Mouse (Mus musculus) erythroblast, embryonic 14.5 days (primary cell): Measurements from ENCODE around the gene Arpc2. TPM values are rescaled to one million over a fixed set of nuclear protein-coding genes. Genes with fewer than 3 reads are reported as not detected.

Experiments
- H3K27me3 ChIP-seq: 2 replicates; pipeline ENCODE4 v1.6.1; 2012; ENCODE audit warnings: inconsistent platforms; ENCODE audit not compliant: control insufficient read depth
- H3K36me3 ChIP-seq: 2 replicates; pipeline ENCODE4 v1.6.1; 2012; ENCODE audit warnings: mild to moderate bottlenecking, inconsistent platforms; ENCODE audit not compliant: control insufficient read depth
- H3K4me1 ChIP-seq: 2 replicates; pipeline ENCODE4 v1.6.1; 2012; ENCODE audit warnings: inconsistent platforms; ENCODE audit not compliant: control insufficient read depth
- H3K4me3 ChIP-seq: replicated peaks from 2 replicates; pipeline ENCODE3; 2012; ENCODE audit warnings: moderate library complexity, mild to moderate bottlenecking, inconsistent platforms
- H3K9me3 ChIP-seq: 2 replicates; pipeline ENCODE4 v1.6.1; 2012; ENCODE audit warnings: low read length, inconsistent platforms, mixed read lengths; ENCODE audit not compliant: control insufficient read depth
- GATA1 ChIP-seq: IDR thresholded peaks from 2 replicates; pipeline ENCODE4 v1.6.1; 2012; ENCODE audit warnings: low read length, inconsistent platforms, mixed read lengths
- TAL1 ChIP-seq: IDR thresholded peaks from 3 replicates; pipeline ENCODE4 v1.6.1; 2012; ENCODE audit warnings: low read length, inconsistent platforms, mixed read lengths
- polyA plus RNA-seq: library from polyadenylated mRNA; stranded (reverse); fragments of >175 nt; gene quantifications from 2 replicates; pipeline ENCODE4 v1.2.3, GENCODE M21; 2012

Gene Arpc2
- polyA plus RNA-seq = 6.5 and 7.8 TPM in 2 replicates

GRCm38 (mm10) chr1:74235938-74236589 is at the start of gene Arpc2:
TSS of gene Arpc2 (plus strand) at chr1:74236084.
- H3K4me1 ChIP-seq = peaks cover 58% of the 10 kb centered on the region
- peaks cover 8% of the 10 kb centered on the region for H3K36me3 ChIP-seq
- TF ChIP-seq TAL1 (no peak), GATA1 (no peak)
- no peaks in the 10 kb centered on the region for H3K9me3 ChIP-seq
- peak within 1 kb of the TSS; percentile 99 for H3K4me3 ChIP-seq
- no peaks in the 10 kb centered on the region for H3K27me3 ChIP-seq

DNA sequence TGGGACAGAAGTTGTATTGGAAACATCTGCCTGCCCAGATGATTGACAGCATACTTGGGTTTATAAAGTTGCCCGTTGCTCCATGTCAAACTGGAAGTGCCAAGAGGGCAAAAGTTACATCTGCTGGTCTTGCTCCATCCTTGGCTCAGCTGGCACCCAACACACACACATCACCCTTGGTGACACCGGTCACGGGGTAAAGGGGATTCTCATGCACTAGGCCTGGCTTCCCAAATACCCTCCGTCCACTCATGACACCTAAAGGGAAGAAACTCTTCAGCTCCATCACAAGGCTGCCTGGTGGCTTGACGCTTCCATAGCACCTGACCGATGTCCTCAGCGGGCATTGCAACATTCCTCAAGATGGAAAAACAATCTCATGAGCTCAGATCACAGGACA is 45.4 kb upstream of the Arpc2 start:
- Histone ChIP-seq H3K36me3 (no peaks in the 10 kb centered on the region), H3K27me3 (no peaks in the 10 kb centered on the region), H3K4me3 (no peak overlapping the region), H3K9me3 (no peaks in the 10 kb centered on the region), H3K4me1 (no peaks in the 10 kb centered on the region)
- no peak for TF ChIP-seq TAL1
- TF ChIP-seq GATA1 = no peak

DNA sequence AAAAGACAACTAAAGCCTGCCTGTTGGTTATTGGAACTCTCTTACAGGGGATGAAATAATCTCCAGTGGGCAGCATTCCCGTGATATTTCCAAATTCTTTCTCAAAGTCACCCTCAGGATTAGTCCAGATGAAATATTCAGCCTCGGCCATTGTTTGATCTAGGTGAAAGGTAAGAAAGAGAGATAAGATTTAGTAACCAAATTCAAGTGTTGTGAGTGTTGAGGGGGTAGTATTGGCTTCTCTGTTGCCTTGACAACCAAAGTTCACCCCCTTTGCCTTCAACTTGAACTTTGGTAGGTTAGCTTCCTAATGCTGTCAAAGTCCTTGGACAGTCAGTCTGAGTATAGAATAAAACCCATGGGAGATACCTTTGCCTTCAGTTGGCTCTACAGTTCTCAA is 43.2 kb upstream of the Arpc2 start:
- TF ChIP-seq TAL1 (no peak), GATA1 (no peak)
- H3K36me3 ChIP-seq = no peaks in the 10 kb centered on the region
- no peaks in the 10 kb centered on the region; the same call in 1 of the 2 replicates for H3K4me1 ChIP-seq
- H3K9me3 ChIP-seq = no peaks in the 10 kb centered on the region
- H3K4me3 ChIP-seq = no peak overlapping the region
- H3K27me3 ChIP-seq = peaks cover 1% of the 10 kb centered on the region; the same call in 1 of the 2 replicates

DNA sequence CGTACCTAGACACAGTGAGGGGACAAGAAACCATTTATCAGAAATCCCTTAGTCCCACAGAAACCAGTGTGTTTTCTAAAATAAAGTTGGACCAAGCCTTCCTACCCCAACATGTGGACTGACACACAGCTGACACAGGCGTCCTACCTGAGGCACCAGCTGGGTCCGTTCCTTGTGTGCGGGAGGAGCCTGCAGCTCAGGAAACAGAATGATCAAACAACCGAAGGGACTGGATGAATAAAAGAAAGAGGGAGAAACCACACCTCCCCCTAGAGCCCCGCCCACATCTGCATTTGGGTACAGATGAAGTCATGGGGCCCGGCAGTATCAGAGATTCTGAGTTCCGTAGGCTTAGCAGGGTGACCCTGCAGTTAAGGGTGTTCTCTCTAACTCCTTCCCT is 41.4 kb upstream of the Arpc2 start, which contains the start of gene Cxcr1:
Gene Cxcr1, minus strand, starts transcription at position 187 of the 400 bp plus-strand sequence.
- Histone ChIP-seq H3K4me3 (no peak within 1 kb of the TSS), H3K9me3 (no peaks in the 10 kb centered on the region), H3K27me3 (peaks cover 3% of the 10 kb centered on the region; the same call in 1 of the 2 replicates), H3K4me1 (no peaks in the 10 kb centered on the region; the same call in 1 of the 2 replicates), H3K36me3 (no peaks in the 10 kb centered on the region)
- TF ChIP-seq TAL1 (no peak), GATA1 (no peak)

DNA sequence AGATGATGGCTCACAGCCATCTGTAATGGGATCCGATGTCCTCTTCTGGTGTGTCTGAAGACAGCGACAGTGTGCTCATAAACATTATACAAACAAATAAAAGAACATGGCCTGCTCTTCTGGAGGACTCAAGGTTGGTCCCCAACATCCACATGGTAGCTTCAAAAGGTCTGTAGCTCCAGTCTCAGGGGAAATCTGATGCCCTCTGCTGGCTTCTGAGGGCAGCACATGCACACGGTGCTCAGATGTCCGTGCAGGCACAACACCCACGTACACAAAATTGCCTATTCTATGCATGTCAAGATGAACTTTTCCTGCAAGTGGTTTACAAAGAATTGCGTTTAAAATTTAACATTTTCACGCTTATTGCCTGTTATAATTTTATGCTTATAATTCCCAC is 39.9 kb upstream of the Arpc2 start:
- TF ChIP-seq GATA1 (no peak), TAL1 (no peak)
- H3K27me3 ChIP-seq = peaks cover 3% of the 10 kb centered on the region; the same call in 1 of the 2 replicates
- no peak overlapping the region for H3K4me3 ChIP-seq
- H3K9me3 ChIP-seq = no peaks in the 10 kb centered on the region
- no peaks in the 10 kb centered on the region; the same call in 1 of the 2 replicates for H3K4me1 ChIP-seq
- no peaks in the 10 kb centered on the region for H3K36me3 ChIP-seq

DNA sequence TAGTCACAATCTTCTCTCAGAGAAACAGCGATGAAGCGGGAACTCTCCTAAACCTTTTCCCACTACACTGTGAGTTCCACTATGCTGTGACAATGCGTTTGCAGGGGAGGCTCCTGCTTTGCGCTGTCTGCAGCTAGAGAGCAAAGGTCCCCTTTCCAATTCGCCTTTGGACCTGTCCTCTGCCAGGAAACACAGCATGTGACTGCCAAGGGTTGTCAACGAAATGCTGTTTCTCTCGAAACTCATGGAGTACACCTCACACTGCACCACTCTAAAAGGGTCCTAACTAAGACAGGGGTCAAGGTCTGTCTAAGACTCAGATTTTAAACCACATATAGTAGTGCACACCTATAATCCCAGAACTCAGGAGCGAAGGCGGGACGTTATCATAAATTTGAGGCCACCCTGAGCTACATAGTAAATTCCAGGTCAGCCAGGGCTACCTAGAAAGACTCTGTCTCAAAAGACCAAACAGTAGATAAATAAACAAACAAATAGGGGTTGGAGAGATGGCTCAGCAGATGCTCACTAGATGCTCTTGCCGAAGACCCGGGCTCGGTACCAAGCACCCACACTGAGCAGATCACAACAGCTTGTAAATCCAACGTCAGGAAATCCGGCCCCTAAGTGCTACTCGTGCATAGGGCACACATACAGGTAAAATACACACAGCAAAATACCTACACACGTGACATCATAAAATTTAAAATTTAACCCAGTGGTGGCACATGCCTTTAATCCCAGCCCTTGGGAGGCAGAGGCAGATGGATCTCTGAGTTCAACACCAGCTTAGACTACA is 39.1 kb upstream of the Arpc2 start:
- no peak overlapping the region for H3K4me3 ChIP-seq
- H3K9me3 ChIP-seq = no peaks in the 10 kb centered on the region
- H3K27me3 ChIP-seq = peaks cover 3% of the 10 kb centered on the region; the same call in 1 of the 2 replicates
- no peaks in the 10 kb centered on the region for H3K36me3 ChIP-seq
- no peaks in the 10 kb centered on the region; the same call in 1 of the 2 replicates for H3K4me1 ChIP-seq
- TF ChIP-seq TAL1 (no peak), GATA1 (no peak)

DNA sequence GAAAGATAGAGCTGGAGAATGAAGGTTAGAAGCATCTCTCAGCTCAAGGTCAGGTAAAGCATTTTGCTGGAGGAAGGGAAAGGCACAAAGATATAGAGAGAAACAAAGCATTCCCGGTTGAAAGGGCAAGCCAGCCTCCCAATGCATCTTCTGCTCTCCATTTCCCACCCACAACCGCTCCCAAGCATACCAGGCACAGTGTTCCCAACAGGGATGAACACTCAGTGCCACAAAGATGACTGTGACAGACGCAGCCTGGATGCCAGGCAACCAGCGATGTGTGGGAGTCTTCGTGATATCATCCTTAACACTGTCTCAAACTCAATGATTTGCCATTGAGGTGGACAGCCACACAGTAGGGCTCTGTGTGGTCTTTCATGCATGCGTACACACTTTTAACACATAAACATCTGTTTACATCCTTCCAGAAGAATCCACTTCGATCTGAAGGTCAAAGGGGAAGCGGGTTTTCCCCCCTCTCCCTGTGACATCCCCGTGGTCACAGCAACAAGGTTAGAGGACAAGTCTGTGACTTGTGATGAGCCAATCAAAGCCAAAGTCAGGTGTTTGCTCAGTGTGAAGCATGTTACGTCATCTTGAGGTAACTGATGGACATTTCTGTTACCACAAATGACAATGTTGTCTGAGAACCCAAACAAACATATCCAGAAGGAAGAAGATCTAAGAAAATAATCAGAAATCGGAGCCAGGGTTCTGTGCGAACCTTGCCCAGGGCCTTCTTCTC is 38.0 kb upstream of the Arpc2 start:
- TF ChIP-seq GATA1 (no peak), TAL1 (no peak)
- H3K4me1 ChIP-seq = no peaks in the 10 kb centered on the region; the same call in 1 of the 2 replicates
- H3K27me3 ChIP-seq = peaks cover 3% of the 10 kb centered on the region; the same call in 1 of the 2 replicates
- H3K4me3 ChIP-seq = no peak overlapping the region
- H3K9me3 ChIP-seq = no peaks in the 10 kb centered on the region
- no peaks in the 10 kb centered on the region for H3K36me3 ChIP-seq

DNA sequence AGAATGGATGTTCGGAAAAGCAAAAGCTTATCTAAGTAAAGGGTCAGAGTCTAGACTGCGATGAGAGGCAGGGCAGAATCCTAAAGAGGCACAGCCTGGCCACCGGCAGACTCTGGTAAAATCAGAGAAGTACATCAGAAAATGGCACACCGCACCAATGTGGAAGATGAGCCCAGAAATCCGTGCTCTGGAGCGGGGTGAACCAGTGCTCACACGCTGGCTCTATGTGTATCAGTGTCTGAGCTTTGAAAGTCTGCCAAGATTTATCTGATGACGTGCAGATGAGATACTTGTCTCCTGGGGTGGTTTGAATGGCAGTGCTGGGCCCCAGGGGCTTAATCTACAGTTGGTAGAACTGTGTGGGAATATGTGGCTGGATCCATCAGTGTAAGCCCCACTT is 36.8 kb upstream of the Arpc2 start:
- Histone ChIP-seq H3K36me3 (no peaks in the 10 kb centered on the region), H3K9me3 (no peaks in the 10 kb centered on the region), H3K4me3 (no peak overlapping the region), H3K4me1 (no peaks in the 10 kb centered on the region; the same call in 1 of the 2 replicates), H3K27me3 (peaks cover 3% of the 10 kb centered on the region; the same call in 1 of the 2 replicates)
- TF ChIP-seq GATA1 (no peak), TAL1 (no peak)
